Mouse (Mus musculus) ES-E14 (cell line): ENCODE measurements around the gene Zyg11b. TPM values are rescaled to one million over a fixed set of nuclear protein-coding genes. Genes with fewer than 3 reads are reported as not detected.
A peak's percentile ranks its signal among the peaks of the same experiment; 100 is the strongest.

ENCODE experiments used
- DNase-seq: peaks from one replicate; pipeline ENCODE4 v3.0.0-alpha.2; 2013; ENCODE audit warnings: low read depth, low spot score
- H3K27ac ChIP-seq: 2 replicates; pipeline ENCODE4 v1.5.1; 2012; ENCODE audit warnings: low read depth, mild to moderate bottlenecking, low read length, moderate library complexity, mixed read lengths; ENCODE audit not compliant: poor library complexity, insufficient read depth, severe bottlenecking
- H3K36me3 ChIP-seq: 2 replicates; pipeline ENCODE4 v1.6.1; 2012; ENCODE audit warnings: mild to moderate bottlenecking, low read length, moderate library complexity, mixed read lengths; ENCODE audit not compliant: control insufficient read depth, poor library complexity, insufficient read depth, severe bottlenecking
- H3K4me1 ChIP-seq, 2 experiments: fragments of 150-350 bp in 1 of 2; sonication (generic) in 1 of 2; 2 replicates each; pipeline ENCODE4 v1.6.1; 2012; ENCODE audit warnings: low read length in 2 of 2, mild to moderate bottlenecking in 1 of 2, mixed read lengths in 1 of 2; ENCODE audit not compliant: control insufficient read depth in 2 of 2, insufficient read depth in 2 of 2, poor library complexity in 1 of 2
- H3K4me3 ChIP-seq, 2 experiments: fragments of 150-350 bp in 1 of 2; sonication (generic) in 1 of 2; 2 replicates each; pipeline ENCODE4 v1.5.1; 2012; ENCODE audit warnings: low read length in 2 of 2, low read depth in 1 of 2, mild to moderate bottlenecking in 1 of 2, mixed read lengths in 1 of 2; ENCODE audit not compliant: insufficient read depth in 1 of 2, poor library complexity in 1 of 2, severe bottlenecking in 1 of 2
- H3K9ac ChIP-seq: 2 replicates; pipeline ENCODE4 v1.6.1; 2012; ENCODE audit warnings: low read depth, mild to moderate bottlenecking, low read length, mixed read lengths; ENCODE audit not compliant: poor library complexity, insufficient read depth, severe bottlenecking
- H3K9me3 ChIP-seq: fragments of 150-350 bp; sonication (generic); 2 replicates; pipeline ENCODE4 v1.6.1; 2012; ENCODE audit warnings: low read depth, mild to moderate bottlenecking, low read length; ENCODE audit not compliant: control insufficient read depth, insufficient read depth
- CHD2 ChIP-seq: IDR thresholded peaks from 2 replicates; pipeline ENCODE4 v1.6.1; 2014; ENCODE audit warnings: mild to moderate bottlenecking, low read depth, low read length, inconsistent platforms
- HCFC1 ChIP-seq: IDR thresholded peaks from 2 replicates; pipeline ENCODE4 v1.6.1; 2012; ENCODE audit warnings: low read length, inconsistent platforms, borderline replicate concordance; ENCODE audit not compliant: insufficient read depth
- MAFK ChIP-seq: IDR thresholded peaks from 2 replicates; pipeline ENCODE4 v1.6.1; 2014; ENCODE audit warnings: mild to moderate bottlenecking, low read depth, low read length, inconsistent platforms; ENCODE audit not compliant: insufficient read depth
- ZC3H11A ChIP-seq: IDR thresholded peaks from 2 replicates; pipeline ENCODE4 v1.6.1; 2012; ENCODE audit warnings: low read depth, mild to moderate bottlenecking, inconsistent platforms, low read length, borderline replicate concordance
- ZNF384 ChIP-seq: IDR thresholded peaks from 2 replicates; pipeline ENCODE4 v1.6.1; 2012; ENCODE audit warnings: low read depth, low read length, inconsistent platforms
- in situ Hi-C, 2 experiments: fragments of 600-800 bp; cut with MboI; formaldehyde crosslinking; loops; one replicate each; pipeline ENCODE4 v1.15.1; 2025; ENCODE audit warnings: low sequenced_read_pairs in 2 of 2, inconsistent platforms in 1 of 2; ENCODE audit not compliant: unreplicated experiment in 2 of 2
- total RNA-seq: library from RNA; depleted of rRNA; stranded (reverse); fragments of 300-350 nt; gene quantifications from 2 replicates; pipeline ENCODE4 v1.2.3, GENCODE M21; 2012; rRNA removed

Zyg11b gene
- total RNA-seq = 13.3 and 13.6 TPM in 2 replicates

- 0 out of 4 replicates have a peak, but pooled peaks cover 0 to 3% of the 10 kb centered on the region in 2 experiments for H3K4me1 ChIP-seq
- peak; percentile 90 for DNase-seq
- no peaks in the 10 kb centered on the region for H3K36me3 ChIP-seq
- TF ChIP-seq CHD2 (no peak), MAFK (no peak), HCFC1 (no peak), ZNF384 (no peak), ZC3H11A (no peak)
- H3K27ac ChIP-seq = peak within 1 kb of the TSS; percentile 29; the same call in 1 of the 2 replicates
- H3K4me3 ChIP-seq = peak within 1 kb of the TSS; percentile 78 to 91
- H3K9ac ChIP-seq = peak within 1 kb of the TSS; percentile 92
- in situ Hi-C loops = no loop called here
- no peaks in the 10 kb centered on the region; the same call in 1 of the 2 replicates for H3K9me3 ChIP-seq
These were observed at the start of gene Zyg11b for GRCm38 (mm10) chr4:108300670-108301373. Zyg11b (minus strand) TSS chr4:108301096.

GRCm38 (mm10) chr4:108349836-108350547 lies 49.1 kb upstream of the Zyg11b start:
- Histone ChIP-seq H3K4me3 (no peak overlapping the region), H3K27ac (no peak overlapping the region), H3K9ac (no peak overlapping the region), H3K9me3 (no peaks in the 10 kb centered on the region), H3K4me1 (peaks cover 9 to 27% of the 10 kb centered on the region in 2 experiments), H3K36me3 (no peaks in the 10 kb centered on the region)
- in situ Hi-C loops = no loop called here
- DNase-seq = no peak
- TF ChIP-seq CHD2 = no peak
- TF ChIP-seq MAFK = no peak
- no peak for TF ChIP-seq ZNF384
- no peak for TF ChIP-seq ZC3H11A
- TF ChIP-seq HCFC1 = no peak

GRCm38 (mm10) chr4:108349064-108349463 lies 48.2 kb upstream of the Zyg11b start:
- in situ Hi-C loops = no loop called here
- Histone ChIP-seq H3K4me1 (peaks cover 9 to 25% of the 10 kb centered on the region in 2 experiments), H3K4me3 (no peak overlapping the region), H3K36me3 (no peaks in the 10 kb centered on the region), H3K27ac (no peak overlapping the region), H3K9ac (no peak overlapping the region), H3K9me3 (no peaks in the 10 kb centered on the region)
- TF ChIP-seq ZNF384 = no peak
- DNase-seq = no peak

- H3K4me1 ChIP-seq = peaks cover 9 to 25% of the 10 kb centered on the region in 2 experiments
- no peak for TF ChIP-seq HCFC1
- no peak for TF ChIP-seq MAFK
- TF ChIP-seq CHD2 = no peak
- no peak for TF ChIP-seq ZNF384
- no peaks in the 10 kb centered on the region for H3K36me3 ChIP-seq
- no peaks in the 10 kb centered on the region for H3K9me3 ChIP-seq
- 0 out of 2 replicates have a peak overlapping the region, but pooled peaks have one; percentile 8 for H3K27ac ChIP-seq
- no peak overlapping the region for H3K4me3 ChIP-seq
- no peak for DNase-seq
- no peak overlapping the region for H3K9ac ChIP-seq
- in situ Hi-C loops = no loop called here
These were observed 47.5 kb upstream of the Zyg11b start for GRCm38 (mm10) chr4:108348256-108348875.
